Mouse (Mus musculus) testis, postnatal 14 days (tissue): ENCODE measurements at regions not wholly inside any gene's neighbourhood (a gene's known extent, or its start where the extent isn't known, plus 50 kb on each side); places are given as distances from the start of the nearest gene placed in this dataset.
A peak's percentile ranks its signal among the peaks of the same experiment; 100 is the strongest.

ENCODE experiments used
- DNase-seq: peaks from one replicate; pipeline ENCODE4 v3.0.0; 2021; ENCODE audit warnings: low spot score

GRCm38 (mm10) chrX:12472296-12472695, 115.3 kb upstream of the Atp6ap2 start:
- no peak for DNase-seq

GRCm38 (mm10) chrX:12479207-12479606, 108.4 kb upstream of the Atp6ap2 start:
- no peak for DNase-seq

- DNase-seq = no peak
Observed at GRCm38 (mm10) chrX:12490957-12491356, 96.6 kb upstream of the Atp6ap2 start.

GRCm38 (mm10) chrX:12493216-12493615, 94.4 kb upstream of the Atp6ap2 start:
- peak; percentile 4 for DNase-seq

- DNase-seq = no peak
Observed at GRCm38 (mm10) chrX:12493916-12494315, 93.7 kb upstream of the Atp6ap2 start.

GRCm38 (mm10) chrX:12494535-12494934, 93.1 kb upstream of the Atp6ap2 start:
- no peak for DNase-seq

GRCm38 (mm10) chrX:12500601-12501000, 87.0 kb upstream of the Atp6ap2 start:
- DNase-seq = no peak

- no peak for DNase-seq
Observed at GRCm38 (mm10) chrX:12502364-12502763, 85.2 kb upstream of the Atp6ap2 start.

- no peak for DNase-seq
Observed at GRCm38 (mm10) chrX:12503581-12503980, 84.0 kb upstream of the Atp6ap2 start.

- no peak for DNase-seq
Observed at GRCm38 (mm10) chrX:12511119-12511518, 76.5 kb upstream of the Atp6ap2 start.

GRCm38 (mm10) chrX:12525044-12525443, 62.6 kb upstream of the Atp6ap2 start:
- DNase-seq = no peak

- DNase-seq = no peak
Observed at GRCm38 (mm10) chrX:12530406-12531311, 56.9 kb upstream of the Atp6ap2 start.
